Mouse (Mus musculus): ENCODE measurements around the gene Gbp6. TPM values are rescaled to one million over a fixed set of nuclear protein-coding genes. Genes with fewer than 3 reads are reported as not detected.
"Not testable (repeated sequence)": the region's sequence is repeated elsewhere in the genome, so short reads cannot be mapped to it uniquely, and the experiment has no call there.

The Gbp6 gene
- total RNA-seq, 1 experiment from 2014 or later: 14.3 TPM

- not testable (repeated sequence) for ATAC-seq (replicated peaks in 1 of 2; ENCODE audit: insufficient read depth in 1 of 2, low FRiP score in 2 of 2, low TSS enrichment in 1 of 2, low read depth in 1 of 2, poor library complexity in 2 of 2, severe bottlenecking in 2 of 2)
Observed at GRCm38 (mm10) chr5:105238402-105238801, 55.1 kb downstream of the Gbp6 start.

GRCm38 (mm10) chr5:105236040-105236439 lies 57.5 kb downstream of the Gbp6 start:
- peak; percentile 60 to 65; a peak in 3 of 4 replicates for ATAC-seq (replicated peaks in 1 of 2; ENCODE audit: insufficient read depth in 1 of 2, low FRiP score in 2 of 2, low TSS enrichment in 1 of 2, low read depth in 1 of 2, poor library complexity in 2 of 2, severe bottlenecking in 2 of 2)

Other genes with a start within 250 kb of the Gbp6 start
- 2.0 and 7.4 TPM in 2 replicates for gene Gbp9, start 154.2 kb downstream of the Gbp6 start, total RNA-seq (2017)
- 6.6 and 9.1 TPM in 2 replicates for gene Gbp8, start 154.2 kb downstream of the Gbp6 start, total RNA-seq (2017)
- gene Gbp4, start 154.1 kb downstream of the Gbp6 start, total RNA-seq (2017): 1.2 and 4.2 TPM in 2 replicates
- 0.69 and 0.88 TPM in 2 replicates for gene Gbp10, start 54.2 kb downstream of the Gbp6 start, total RNA-seq (2017)
- 0.88 TPM in 1 of 2 replicates, not detected in the other for gene Gm43302, start within 50 bp of the Gbp6 start, total RNA-seq (2017)
- 10.0 and 10.4 TPM in 2 replicates for gene Lrrc8b, start 122.1 kb upstream of the Gbp6 start, total RNA-seq (2017)
- 12.5 and 17.3 TPM in 2 replicates for gene Lrrc8c, start 225.7 kb upstream of the Gbp6 start, total RNA-seq (2017)